Mouse (Mus musculus) regulatory T cell (primary cell): ENCODE measurements around the gene Cfb.

Experiments used
- in situ Hi-C: fragments of 300-600 bp; cut with MboI, MseI; formaldehyde crosslinking; loops from one replicate; pipeline ENCODE4 v1.15.1; 2025; ENCODE audit warnings: high pct_unique_total_duplicates

The Cfb gene

DNA sequence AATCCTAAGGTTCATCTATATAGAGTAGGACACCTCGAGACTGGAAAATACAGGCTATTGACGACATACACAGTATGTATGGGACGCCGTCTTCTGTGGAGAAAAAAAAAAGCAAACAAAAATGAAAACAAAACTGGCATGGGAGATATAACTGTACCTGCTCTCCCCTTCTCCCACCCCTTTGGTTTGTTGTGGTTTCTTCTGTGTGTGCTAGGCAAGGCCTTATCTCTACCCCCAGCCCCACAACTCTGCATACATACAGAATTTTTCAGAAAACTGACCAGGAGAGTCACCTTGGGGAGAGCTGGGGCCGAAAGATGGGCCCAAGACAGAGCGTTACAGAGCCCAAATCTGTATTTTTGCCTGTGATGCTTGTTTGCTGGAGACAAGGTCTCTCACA, 22.4 kb upstream of the Cfb start:
- in situ Hi-C loops, result no loop called here

DNA sequence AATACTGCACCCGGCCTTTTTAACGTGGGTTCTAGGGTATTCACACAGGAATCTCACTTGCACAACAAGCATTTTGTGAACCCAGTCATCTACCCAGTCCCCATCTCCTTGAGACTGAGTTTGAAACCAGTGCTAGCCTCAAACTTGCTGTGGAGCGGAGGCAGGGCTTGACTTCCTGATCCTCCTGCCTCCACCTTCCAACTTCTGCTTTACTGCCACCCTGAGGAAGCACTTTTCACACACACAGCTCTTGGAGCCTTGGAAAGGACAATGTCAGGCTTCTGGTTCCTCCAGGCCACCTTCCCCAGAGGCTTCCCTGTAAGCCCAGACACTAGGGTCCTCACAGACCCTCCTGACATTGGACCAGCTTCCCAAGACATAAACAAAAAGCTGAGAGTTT, 21.0 kb upstream of the Cfb start:
- in situ Hi-C loops, result no loop called here

DNA sequence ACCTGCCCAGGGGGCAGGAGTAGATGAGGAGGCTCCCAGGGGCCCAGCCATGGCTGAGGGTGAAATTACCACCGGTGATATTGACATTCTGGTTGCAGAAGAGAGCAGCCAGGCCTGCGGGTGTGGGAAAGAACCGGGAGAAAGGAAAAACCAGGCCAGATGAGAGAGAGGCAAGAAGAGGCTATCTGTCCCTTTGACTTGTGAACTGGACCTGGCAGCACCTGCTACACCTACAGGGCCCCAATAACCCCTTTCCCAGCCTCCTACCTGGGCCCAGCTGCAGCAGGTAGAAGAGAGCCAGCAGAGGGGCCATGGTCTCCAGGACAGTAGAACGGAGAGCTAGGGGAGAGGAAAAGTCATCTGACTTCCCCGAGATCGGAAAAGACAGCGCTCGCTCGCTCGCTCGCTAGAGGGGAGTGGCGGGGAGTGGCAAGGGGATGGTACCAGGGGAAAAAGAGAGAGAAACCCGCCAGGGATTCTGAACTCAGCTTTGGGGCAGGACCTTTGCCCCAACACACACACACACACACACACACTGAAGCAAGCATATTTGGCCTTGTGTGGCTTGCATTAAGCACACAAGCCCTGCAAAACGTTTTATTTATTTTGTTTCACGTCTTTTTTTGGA, 19.5 kb upstream of the Cfb start, which contains the start of gene Gm20547:
Gene Gm20547, minus strand, starts transcription at position 360 of the 628 bp plus-strand sequence.
- in situ Hi-C loops, result no loop called here

DNA sequence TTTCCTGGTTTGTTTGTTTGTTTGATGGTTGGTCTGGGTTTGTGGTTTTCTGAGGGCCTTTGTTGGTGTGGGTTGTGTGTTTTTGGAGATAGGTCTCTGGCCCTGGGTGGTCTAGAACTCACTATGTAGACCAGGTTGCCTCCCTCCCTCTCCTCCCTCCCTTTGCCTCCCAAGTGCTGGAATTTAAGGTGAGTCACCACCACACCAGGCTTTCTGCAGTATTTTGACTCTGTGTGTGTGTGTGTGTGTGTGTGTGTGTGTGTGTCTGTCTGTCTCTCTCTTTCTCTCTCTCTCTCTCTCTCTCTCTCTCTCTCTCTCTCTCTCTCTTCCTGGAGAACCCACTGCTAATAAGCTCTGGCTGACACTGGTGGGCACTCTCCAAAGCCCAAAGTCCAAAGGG, 18.8 kb upstream of the Cfb start:
- in situ Hi-C loops, result no loop called here

DNA sequence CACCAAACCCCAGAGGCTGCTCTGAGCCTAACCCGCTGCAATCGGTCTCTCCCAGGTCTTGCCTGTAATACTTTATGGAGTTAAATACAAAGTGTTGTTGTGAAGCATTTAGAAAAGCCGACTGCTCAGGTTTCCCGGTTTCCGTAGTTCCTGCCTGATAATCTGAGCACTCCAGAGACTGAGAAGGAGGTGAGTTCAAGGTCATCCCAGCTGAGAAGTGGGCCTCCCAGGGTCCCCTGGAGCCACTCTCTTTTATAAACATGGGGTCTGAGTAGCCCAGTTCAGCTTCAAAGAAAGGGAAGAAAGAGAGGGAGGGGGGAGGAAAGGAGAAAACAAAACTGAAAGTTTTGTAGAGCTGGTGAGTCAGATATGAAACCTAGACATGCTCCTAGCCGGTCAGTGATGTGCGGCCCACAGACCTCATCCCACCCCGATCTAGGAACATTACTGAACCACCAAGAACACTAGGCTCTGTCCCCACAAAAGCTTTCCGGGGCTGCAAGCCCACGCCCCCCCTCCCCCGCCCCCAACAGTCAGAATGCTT, 17.1 kb upstream of the Cfb start, which contains the start of gene Zbtb12:
Gene Zbtb12, plus strand, starts transcription at position 148 of the 544 bp plus-strand sequence.
- in situ Hi-C loops, result no loop called here

DNA sequence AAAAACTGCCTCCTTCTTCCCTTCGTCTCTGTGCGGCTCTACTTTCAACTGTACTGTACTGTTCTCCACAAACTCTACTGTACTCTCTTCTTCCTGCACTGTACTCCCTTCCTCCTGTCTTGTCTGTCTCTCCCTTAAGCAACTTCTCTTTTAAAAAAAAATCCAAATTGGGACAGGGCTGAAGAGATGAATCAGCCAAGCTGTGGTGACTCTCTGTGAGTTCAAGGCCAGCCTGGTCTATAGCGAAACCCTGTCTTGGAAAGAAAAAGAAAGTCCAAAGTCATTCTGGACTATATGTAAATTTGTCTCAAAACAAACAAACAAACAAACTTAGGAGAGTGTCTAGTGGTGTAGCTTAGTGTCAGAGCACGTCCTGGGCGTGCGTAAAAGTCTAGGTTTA, 12.0 kb upstream of the Cfb start:
- in situ Hi-C loops, result no loop called here

DNA sequence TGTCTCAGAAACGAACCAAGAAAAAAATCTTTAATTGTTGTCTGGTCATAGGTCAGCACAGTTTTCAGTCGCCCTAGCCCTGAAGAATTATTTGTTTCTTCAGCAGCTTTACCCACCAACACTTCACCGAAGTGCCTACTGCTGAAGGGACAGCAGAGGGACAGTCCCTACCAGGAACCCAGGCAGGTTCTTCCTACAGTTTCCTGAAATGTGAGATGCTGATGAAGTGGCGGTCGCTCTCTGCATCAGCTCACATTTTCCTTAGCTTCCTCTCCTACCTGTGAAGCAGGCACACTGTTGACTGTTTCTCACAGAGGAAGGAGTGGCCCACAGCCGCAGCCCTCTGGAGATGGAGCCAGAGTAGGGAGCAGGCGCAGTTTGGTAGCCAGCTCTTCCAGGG, 3.7 kb upstream of the Cfb start:
- in situ Hi-C loops, result no loop called here

DNA sequence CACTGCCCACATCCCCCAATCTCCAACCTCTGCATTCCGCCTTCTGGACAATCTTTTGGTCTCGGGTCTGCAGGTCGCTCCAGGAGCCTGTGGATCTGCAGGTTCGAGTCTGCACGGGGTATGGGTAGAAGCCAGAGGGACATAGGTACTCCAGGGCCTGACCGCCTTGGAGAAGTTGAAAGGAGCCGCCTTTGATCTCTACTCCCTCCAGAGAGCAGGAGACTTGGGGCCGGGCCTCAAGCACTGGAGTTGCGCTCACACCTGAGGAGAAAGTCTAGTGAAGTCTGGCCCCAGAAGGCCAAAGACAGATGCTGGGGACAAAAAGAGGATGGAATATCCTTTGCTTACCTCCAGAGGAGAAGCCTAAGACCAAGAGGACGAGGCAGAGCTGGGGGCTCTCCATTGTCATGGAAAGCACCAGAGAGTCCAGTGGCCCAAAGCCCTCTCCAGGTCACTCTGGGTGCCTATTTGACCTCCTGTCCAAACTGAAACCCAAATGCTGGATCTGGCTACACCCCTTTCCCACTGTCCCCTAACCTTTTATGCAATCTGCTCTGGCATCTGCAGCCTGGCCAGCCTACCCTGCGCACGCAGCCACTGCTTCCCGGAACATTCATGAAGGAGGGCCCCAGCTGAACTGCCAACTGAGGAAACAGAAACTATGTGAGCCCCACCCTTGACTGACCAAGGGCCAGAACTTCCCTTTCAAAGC, 458 bp downstream of the Cfb start:
- in situ Hi-C loops, result loop anchor here (5.0 kb wide), 1 partner anchor 45 kb away; no protein-coding TSS in a partner anchor

DNA sequence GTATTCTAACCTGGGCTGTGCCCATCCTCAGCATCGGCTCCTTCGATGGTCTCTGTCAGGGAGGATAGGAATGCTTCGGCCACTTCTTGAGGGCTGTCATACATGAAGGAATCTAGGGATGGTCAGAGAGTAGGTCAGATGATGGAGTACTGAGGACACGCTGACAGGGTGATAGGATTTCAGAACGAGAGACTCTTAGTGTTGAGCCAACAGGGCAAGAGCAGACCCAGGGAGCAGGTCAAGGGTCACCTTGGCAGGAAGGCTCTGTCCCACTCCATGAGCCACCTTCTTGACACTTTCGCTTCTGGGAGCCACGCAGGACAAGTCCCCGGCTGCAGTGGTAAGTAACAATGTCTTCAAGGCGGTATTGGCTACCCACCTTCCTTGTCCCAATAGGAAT, 1.8 kb downstream of the Cfb start:
- in situ Hi-C loops, result loop anchor here (5.0 kb wide), 1 partner anchor 47 kb away; no protein-coding TSS in a partner anchor

DNA sequence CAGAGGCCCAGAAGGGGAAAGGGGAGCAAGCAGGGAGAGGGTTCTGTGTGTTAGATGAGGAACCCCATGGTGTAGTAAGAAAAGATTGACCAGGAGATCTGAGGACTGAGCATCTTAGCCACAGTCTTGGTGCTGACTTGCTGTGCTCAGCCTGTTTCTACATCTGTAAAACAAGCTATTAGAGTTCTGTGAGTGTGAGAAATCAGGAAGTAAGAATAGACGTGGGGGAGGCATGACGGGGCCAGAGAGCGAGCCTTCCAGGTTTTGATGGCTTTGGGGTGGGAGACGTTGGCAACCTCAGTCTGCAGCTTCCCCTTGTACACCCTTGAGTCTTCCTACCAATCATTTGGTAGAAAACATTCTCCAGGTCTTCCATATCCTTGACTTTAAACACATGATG, 3.6 kb downstream of the Cfb start:
- in situ Hi-C loops, result no loop called here

DNA sequence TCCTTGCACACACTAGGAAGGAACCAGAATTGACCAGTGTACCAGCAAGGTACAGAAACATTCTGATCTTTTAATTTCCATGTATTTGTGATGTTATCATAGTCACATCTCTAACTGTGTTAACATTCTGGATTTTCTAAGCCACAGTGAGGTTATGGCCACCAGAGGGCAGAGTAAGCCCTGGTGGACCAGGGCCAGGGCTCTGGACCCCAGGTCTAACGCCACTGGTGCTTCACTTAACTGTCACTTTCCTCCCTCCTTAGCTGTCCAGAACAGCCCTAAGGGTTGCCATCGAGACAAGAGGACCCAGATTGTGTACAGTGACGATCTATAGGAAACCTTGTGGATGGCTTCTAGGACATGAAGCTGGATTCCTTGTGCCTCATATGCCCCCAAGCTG, 6.5 kb downstream of the Cfb start:
- in situ Hi-C loops, result no loop called here

DNA sequence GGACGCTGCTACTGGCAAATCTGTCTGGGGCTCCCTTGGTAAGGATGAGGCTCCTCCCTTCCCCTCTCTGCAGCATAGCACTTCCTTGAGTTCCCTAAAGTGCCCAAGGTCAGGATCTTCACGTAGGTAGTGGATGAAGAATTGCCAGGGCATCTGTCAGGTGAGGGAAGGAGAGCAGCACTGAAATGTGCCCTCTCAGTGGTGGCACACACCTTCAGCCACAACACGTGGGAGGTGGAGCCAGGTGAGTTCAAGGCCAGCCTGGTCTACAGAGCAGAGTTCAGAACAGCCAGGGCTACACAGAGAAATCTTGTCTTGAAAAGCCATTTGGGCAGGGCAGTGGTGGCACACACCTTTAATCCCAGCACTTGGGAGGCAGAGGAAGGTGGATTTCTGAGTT, 7.6 kb downstream of the Cfb start:
- in situ Hi-C loops, result no loop called here

DNA sequence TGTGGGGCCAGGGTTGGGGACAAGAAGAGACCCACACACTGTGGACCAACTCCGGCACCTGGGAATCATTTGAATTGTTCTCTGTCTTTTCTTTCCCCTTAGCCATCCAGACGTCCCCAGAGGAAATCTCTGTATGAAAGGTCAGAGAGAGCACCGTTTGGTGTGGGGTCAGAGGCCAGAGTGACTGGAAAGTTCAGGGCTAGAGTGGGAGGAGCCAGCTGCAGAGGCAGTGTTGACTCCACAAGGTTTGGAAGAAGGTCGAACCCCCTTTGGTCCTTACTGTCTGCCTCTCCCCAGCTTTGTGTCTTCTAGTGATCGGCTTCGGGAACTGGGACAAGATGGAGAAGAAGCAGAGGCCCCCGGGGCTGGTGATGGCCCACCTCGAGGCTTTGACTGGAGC, 8.8 kb downstream of the Cfb start:
- in situ Hi-C loops, result no loop called here

DNA sequence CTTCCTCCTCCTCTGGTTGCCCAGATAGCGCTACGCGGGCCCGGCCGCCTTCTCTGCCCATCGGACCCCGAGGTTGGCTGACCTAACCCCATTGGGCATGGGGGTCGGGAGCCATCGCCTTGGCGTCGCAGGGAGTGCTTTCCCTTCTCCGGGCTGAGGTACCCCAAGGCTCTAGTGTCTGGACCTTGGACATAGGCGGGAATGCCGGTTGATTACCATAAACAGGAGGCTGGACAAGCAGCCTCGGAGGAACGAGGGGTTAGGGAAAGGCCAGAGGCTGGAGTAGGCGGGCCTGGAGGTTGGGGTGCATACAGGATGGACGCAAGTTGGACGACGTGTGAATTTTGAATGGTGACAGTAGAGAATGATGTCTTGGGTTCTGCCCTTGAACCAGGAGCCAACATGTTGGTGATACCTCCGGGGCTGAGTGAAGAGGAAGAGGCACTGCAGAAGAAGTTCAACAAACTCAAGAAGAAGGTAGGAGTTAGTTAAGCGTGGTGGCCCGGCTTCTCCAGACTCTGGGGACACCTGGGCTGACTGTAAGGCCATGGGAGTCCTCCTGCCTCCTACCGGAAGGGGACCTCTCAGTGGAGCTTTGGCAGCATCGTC, 11.7 kb downstream of the Cfb start:
- in situ Hi-C loops, result no loop called here

DNA sequence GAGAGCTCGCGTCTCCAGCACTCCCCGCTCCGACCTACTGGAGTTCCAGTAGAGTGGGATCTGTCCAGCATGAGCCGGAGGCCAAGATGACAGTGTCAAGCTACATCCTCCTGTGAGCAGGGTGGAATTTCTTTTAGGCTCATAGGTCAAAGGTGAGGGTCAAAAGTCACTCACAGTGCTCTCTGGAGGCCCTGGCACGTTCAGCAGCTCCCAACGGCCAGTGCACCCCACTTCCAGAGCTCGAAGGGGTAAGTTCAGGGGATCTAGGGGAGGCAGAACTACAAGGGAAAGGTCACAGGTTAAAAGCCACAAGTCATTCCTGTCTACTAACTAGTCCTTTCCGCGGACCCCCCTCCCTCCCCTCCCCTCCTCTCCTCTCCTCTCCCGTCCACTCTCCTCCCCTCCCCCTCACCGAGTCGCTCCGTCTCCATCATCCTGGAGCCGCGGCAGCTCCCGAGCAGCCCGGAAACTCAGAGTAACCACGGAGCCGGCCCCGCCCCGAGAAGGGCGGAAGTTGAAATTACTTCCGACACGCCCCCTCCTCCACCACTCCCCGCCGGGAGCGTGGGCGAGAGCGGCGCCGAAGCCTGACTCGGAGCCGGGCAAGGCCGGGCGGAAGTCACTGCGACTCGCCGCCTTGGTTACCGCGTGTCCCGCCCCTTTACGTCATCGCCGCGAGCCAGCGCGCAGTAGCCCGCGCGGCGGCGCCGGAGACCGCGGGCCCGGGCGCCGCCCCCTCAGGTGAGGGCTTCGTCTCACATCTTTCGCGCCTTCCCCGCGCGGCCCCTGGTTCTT, 12.4 kb downstream of the Cfb start, which contains the start of the genes Skiv2l and Nelfe:
Gene Skiv2l, minus strand, starts transcription at position 489 of the 795 bp plus-strand sequence.
Gene Nelfe, plus strand, starts transcription at position 670 of the 795 bp plus-strand sequence.
- in situ Hi-C loops, result loop anchor here (25.0 kb wide), 1 partner anchor 813 kb away; the partner anchor contains the start of genes Col11a2, H2-Ke6, Rxrb and Slc39a7

DNA sequence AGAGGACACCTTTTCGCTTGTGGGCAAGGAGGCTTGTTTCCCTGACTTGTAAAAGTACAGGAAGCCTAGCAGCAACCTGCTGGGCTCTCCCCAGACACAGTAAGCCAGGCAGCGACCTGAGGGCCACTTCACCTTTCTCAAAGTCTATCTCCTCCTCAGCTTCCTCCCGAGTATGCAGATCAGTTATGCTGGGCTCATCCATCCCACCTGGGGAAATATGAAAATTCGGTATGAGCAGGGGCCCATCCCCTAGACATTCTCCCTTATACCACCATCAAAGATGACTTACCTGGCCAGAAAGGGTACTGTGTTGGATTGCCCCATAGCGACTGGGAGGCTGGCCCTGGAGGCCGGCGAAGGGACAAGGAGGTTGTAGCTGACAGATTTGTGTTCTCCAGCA, 14.7 kb downstream of the Cfb start:
- in situ Hi-C loops, result loop anchor here (25.0 kb wide), 1 partner anchor 810 kb away; the partner anchor contains the start of genes Col11a2, H2-Ke6, Rxrb and Slc39a7

DNA sequence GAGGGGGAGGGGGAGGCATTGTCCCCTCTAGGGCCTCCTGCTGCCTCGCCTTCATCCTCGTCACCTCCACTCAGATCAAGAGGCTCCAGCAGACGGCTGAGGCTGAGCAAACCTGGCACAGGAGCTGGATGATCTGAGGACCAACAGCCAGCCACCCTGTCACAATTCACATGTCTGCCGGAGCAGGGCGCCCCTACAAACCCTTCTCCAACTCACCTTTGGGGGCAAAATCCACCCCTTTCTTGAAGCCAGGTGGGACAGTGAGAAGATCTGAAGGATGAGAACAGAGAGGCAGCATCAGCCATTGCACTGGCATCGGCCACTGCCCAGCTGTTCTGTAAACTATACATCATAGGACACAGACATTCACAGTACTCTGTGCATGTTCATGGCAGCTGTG, 15.1 kb downstream of the Cfb start:
- in situ Hi-C loops, result loop anchor here (25.0 kb wide), 1 partner anchor 810 kb away; the partner anchor contains the start of genes Col11a2, H2-Ke6, Rxrb and Slc39a7

DNA sequence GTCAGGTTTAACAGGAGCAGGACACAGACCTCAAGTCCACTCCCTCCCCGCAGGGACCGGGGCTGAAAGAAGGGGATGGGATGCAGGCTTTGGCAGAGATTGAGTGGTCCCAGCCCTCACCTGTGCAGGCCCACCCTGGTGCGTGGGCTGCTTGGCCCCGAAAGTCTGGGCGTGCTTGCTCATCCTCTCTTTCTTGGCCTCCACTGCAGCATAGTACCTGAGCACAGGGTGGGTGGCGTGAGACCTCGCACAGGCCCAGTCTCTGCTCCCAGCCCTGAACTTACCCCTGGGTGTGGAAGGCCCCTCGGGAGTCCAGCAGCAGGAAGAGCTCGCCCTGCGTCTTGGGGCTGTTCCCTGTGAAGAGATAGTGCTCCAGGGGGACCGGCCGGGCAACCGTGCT, 17.4 kb downstream of the Cfb start:
- in situ Hi-C loops, result loop anchor here (25.0 kb wide), 1 partner anchor 808 kb away; the partner anchor contains the start of genes Col11a2, H2-Ke6, Rxrb and Slc39a7

DNA sequence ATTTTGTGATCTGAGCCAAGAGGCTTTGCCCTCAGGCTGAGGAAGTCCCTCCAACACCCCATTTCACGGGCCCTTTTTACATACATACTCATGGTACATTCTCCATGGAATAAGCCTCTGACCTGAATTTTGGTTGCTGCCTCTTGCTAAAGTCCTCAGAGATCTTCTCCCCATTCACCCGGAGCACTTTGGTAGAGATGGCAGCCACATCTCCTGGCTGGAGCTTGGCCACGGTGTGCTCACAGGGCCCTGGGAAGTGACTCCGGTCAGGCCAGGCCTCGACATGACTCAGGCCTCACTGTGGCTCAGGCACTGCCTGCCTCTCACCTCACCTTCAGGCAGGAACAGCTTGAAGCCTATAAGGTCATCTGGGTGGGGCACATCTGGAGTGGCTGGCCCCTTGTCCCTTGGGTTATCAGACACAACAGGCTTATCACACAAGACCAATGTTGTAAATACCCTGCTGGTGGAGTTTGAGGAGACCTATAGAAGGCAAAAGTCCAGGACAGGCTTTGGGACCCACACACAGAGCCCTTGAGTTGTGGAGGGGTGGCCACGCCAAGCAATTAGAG, 21.5 kb downstream of the Cfb start:
- in situ Hi-C loops, result loop anchor here (25.0 kb wide), 1 partner anchor 804 kb away; the partner anchor contains the start of genes Col11a2, H2-Ke6, Rxrb and Slc39a7

DNA sequence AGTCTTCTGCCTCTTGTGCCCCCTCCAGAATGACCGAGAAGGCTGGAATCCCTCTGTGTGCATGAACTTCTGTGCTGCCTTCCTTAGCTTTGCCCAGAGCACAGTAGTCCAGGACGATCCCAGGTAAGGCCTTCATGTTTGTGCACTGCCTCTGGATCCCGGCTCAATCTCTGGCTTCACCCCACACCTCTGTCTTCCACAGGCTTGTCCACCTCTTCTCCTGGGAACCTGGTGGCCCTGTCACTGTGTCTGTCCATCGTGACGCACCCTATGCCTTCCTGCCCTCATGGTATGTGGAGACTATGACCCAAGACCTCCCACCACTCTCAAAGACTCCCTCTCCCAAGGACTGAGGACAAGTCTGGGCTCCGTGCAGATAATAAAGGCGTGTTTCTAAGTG, 23.5 kb downstream of the Cfb start:
- in situ Hi-C loops, result loop anchor here (25.0 kb wide), 1 partner anchor 801 kb away; the partner anchor contains the start of genes Col11a2, H2-Ke6, Rxrb and Slc39a7
